Mouse (Mus musculus) kidney, postnatal 4 days (tissue): ENCODE data around the gene Gsto2.

Source experiments
- DNase-seq, 2 experiments: peaks; one replicate each; pipeline ENCODE4 v3.0.0; 2021; ENCODE audit warnings: mixed read lengths in 2 of 2

The Gsto2 gene

DNA sequence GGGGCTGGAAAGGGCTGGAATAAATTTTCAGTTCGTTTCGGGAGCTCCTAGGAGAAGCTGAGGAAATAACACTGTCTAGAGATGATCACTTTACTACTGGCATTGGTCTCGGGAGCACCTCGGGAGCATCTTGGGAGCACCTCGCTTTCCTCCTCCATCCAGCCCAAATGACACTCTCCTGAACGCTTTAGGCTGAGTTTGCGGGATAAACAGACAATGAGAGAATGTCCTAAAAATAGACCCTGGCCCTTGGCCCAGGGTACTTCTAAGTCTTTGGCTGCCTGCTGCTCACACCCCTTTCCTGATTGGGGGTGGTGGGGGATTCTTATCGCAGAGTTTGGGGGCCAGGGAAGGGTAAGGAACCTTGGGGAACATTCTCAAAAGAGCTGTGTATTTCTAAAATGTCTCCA is 54.6 kb downstream of the Gsto2 start:
- DNase-seq, result peak; percentile 31 to 57

DNA sequence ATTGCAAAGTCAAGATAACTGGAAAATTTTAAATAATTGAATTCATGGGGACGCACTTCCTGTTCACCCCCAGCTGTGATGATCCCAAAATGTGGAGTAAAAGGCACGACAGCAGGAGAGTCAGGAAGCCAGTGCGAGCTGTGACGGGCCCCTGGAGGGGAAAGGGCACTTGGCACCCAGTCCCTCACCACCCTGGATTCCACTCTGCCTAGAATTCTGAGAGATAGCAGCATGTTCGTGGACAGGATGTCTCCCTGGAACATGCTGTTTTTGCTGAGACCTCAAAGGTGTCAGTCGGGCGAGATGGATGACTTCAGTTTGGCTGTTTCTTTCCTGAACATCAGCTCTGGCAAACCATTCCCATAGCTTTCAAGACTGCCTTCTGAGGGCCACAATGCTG is 60.5 kb downstream of the Gsto2 start:
- DNase-seq, result no peak

DNA sequence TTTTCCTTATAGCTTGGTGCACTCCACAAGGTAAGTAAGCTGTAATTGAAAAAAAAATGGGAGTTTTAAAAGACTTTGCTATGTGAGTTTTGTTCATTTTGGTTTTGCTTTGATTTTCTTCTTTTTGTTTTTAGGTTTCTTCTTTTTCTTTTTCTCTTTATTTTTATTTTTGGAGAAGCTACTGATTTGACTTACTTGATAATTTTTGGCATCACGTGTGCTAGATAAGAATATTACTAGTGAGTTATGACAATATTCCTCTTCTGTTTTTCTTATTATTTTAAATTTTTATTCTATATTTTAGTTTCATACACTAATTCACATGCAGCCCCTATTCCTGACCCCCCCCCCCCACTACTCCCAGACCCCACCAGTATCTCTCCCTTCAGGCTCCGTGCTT is 61.7 kb downstream of the Gsto2 start:
- DNase-seq, result no peak

DNA sequence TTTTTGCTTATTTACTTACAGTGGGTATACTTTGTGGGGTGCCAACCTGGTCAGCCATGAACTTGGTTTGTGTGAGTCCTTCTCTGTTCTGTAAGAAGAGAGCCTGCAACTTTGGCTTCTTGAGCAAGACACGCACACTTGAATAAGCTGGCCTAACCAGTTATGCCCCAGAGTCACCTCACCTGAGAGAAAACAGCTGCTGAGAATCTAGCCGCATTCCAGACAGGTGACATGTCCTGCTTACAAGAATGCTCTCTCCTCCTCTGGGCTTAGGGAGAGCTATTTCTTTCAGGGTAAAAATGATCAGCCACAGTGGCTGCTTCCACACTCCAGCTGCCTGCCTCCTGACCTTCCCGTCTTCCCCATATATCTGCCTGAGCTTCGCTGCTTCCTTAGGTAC is 63.7 kb downstream of the Gsto2 start:
- DNase-seq, result no peak

DNA sequence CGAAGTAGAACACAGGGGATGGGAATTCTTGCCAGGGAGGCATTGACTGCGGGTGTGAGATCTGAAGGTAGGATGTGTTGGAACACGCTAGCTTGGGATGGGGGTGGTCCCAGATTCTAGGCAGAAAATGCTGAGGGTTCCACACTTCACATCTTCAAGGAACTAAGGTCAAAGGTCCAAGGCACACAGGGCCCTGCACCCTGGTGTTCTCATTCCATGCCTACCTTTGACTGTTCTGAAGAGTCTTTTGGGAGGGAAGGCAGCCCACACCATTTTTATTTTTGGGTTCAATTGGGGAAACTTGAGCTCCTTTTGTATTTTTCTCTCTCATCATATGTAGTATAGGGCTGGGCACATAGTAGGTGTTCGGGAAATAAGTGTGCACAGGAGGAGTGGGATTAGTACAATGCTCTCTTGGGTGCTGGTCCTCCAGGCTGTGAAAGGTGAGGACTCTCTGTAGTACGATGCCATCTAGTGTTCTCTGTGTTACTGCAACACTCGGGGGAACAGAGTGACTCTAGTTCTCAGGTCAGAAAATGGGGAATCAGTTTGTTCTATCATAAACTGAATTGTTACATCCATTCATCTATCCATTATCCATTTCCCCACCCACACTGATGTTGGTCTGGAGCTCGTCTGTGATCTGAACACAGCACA is 66.8 kb downstream of the Gsto2 start:
- DNase-seq, result peak; percentile 28 to 53

DNA sequence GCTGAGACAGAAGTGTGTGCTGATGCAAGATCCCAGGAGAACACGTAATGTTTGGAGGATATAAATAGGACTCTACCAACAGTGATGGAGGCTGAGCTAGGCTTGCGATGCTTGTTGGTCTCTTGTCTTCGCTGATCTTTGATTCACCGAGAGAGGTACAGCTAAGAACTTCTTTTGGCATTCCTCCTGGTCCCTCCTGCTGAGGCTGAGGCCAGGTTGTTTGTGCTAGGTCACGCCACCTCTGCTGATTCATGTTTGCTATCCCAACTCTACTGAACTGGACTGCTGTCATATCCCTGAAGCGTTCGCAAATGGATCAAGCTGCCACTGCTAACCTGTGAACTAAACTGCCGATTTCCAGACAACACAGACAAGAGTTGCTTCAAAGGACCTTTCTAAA is 68.8 kb downstream of the Gsto2 start:
- no peak for DNase-seq

DNA sequence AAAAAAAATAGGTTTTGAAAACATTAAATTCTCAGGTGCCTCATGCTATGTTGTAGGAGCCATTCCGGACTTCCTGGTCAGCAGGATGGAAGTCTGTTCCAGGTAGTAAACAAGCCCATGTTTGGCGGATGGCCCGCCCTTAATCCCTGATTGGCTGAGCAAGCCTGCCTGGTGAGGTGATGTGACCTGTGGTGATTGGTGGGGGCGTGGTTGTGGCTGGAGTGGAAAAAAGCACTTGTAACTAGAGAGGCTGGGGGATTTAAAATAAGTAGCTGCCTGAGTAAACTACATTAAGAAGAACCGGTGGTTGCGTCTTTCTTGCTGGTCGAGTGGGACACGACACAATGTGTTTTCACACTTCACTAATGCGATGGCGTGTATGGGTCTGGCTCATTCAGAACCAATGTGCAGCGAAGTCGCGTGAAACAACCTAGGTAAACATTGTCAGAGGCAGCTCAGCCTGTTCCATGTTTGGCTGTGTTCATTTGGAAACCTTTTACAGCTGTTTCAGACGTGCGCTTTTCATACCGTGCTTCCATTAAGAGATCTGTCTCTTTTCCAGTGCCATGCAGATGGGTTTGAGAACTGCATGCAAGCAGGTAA is 69.4 kb downstream of the Gsto2 start:
- DNase-seq, result peak in 1 of 2 experiments; percentile 26

DNA sequence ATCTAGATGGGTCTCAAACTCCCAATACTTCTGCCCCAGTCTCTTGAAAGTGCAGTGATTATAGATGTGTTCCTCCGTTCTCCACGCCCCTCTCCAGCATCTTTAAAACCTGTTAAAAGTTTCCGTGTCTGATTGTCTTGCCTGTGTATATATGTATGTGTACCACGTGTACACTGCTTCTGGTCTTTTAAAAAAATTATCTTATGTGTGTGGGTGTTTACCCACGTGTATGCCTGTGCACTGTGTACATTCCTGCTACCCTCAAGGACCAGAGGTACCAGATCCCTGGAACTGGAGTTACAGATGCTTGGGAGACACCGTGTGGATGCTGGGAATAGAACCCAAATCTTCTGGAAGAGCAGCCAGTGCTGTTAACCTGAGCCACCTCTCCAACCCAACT is 70.2 kb downstream of the Gsto2 start:
- DNase-seq, result no peak
